Mouse (Mus musculus): ENCODE results near the gene Atp6v0d1. TPM values are rescaled to one million over a fixed set of nuclear protein-coding genes. Genes with fewer than 3 reads are reported as not detected.
A peak's percentile ranks its signal among the peaks of the same experiment; 100 is the strongest.

Atp6v0d1 gene
- polyA plus RNA-seq (2012; rRNA removed), result 41.9 and 70.8 TPM in 2 replicates

DNA sequence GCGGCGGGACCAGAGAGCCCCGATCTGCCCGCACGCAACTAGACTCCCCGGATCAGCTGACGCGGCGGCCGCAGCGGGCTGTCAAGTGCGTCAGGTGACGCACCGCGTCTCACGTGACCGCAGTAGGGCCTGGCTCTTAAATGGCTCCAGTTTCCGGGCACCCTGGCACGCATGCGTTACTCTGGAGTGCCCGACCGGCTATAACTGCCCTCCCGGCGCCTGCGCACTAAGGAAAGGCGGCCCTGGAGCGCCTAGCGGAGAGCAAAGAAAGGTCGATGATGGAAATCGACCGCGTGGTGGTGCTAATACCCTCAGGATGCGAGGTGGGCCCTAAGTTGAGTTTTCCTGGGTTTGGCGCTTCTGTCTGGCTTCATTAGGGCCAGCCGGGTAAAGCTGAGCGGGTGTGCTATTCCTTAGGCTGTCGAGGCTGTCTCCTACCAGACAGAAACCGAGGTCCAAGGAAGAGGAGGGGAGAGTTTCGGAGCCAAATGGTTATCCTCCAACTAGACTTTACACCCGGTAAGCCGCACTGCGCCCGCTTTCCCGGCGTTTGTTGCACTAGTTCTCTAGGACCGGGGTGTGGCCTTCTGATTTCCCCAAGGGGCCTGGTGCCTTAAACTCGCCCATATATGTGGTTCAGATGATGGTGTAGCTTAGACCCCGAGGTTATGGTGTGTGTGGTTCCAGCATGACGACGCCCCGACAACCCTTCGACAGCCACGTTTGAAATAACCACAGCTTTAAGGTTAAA is at the start of gene Atp6v0d1:
Atp6v0d1 (minus strand) TSS at position 96 of the 751 bp plus-strand sequence.
- Histone ChIP-seq H3K4me3 (ENCODE audit: low read depth, low read length) (peak within 1 kb of the TSS; percentile 84), H3K27me3 (ENCODE audit: control insufficient read depth, insufficient read depth, low read length) (no peaks in the 10 kb centered on the region), H3K36me3 (ENCODE audit: control insufficient read depth, insufficient read depth, low read length) (no peaks in the 10 kb centered on the region), H3K27ac (ENCODE audit: insufficient read depth, low read depth, low read length) (peak within 1 kb of the TSS; percentile 38), H3K4me1 (ENCODE audit: control insufficient read depth, insufficient read depth, insufficient read length, low read length) (peaks cover 9% of the 10 kb centered on the region; the same call in 1 of the 2 replicates)
- peak; percentile 48 for TF ChIP-seq POLR2A (IDR thresholded peaks at IDR 0.05; ENCODE audit: low read depth, low read length)
- TF ChIP-seq CTCF (IDR thresholded peaks at IDR 0.05; ENCODE audit: extremely low read depth, insufficient read length, insufficient replicate concordance, low read depth, low read length), result peak; percentile 79
- WGBS, result under 1% methylated on average over 53 of the region's 53 CpGs

GRCm38 (mm10) chr8:105613830-105614511 is 48.1 kb upstream of the Atp6v0d1 start:
- 14% methylated on average over 50 of the region's 50 CpGs for whole genome bisulfite sequencing
- TF ChIP-seq POLR2A (IDR thresholded peaks at IDR 0.05; ENCODE audit: low read depth, low read length), result no peak
- no peak for TF ChIP-seq CTCF (IDR thresholded peaks at IDR 0.05; ENCODE audit: extremely low read depth, insufficient read length, insufficient replicate concordance, low read depth, low read length)
- H3K36me3 ChIP-seq (ENCODE audit: control insufficient read depth, insufficient read depth, low read length), result peaks cover 16% of the 10 kb centered on the region; the same call in 1 of the 2 replicates
- peaks cover 7% of the 10 kb centered on the region; the same call in 1 of the 2 replicates for H3K27me3 ChIP-seq (ENCODE audit: control insufficient read depth, insufficient read depth, low read length)
- H3K27ac ChIP-seq (ENCODE audit: insufficient read depth, low read depth, low read length), result no peak overlapping the region
- H3K4me3 ChIP-seq (ENCODE audit: low read depth, low read length), result peak overlapping the region; percentile 67
- H3K4me1 ChIP-seq (ENCODE audit: control insufficient read depth, insufficient read depth, insufficient read length, low read length), result peaks cover 5% of the 10 kb centered on the region

GRCm38 (mm10) chr8:105613037-105613436 is 47.2 kb upstream of the Atp6v0d1 start:
- Histone ChIP-seq H3K36me3 (ENCODE audit: control insufficient read depth, insufficient read depth, low read length) (peaks cover 14% of the 10 kb centered on the region; the same call in 1 of the 2 replicates), H3K4me1 (ENCODE audit: control insufficient read depth, insufficient read depth, insufficient read length, low read length) (peaks cover 5% of the 10 kb centered on the region), H3K27me3 (ENCODE audit: control insufficient read depth, insufficient read depth, low read length) (peaks cover 7% of the 10 kb centered on the region; the same call in 1 of the 2 replicates), H3K4me3 (ENCODE audit: low read depth, low read length) (peak overlapping the region; percentile 67), H3K27ac (ENCODE audit: insufficient read depth, low read depth, low read length) (no peak overlapping the region)
- TF ChIP-seq POLR2A (IDR thresholded peaks at IDR 0.05; ENCODE audit: low read depth, low read length) (no peak), CTCF (IDR thresholded peaks at IDR 0.05; ENCODE audit: extremely low read depth, insufficient read length, insufficient replicate concordance, low read depth, low read length) (no peak)
- 15% methylated on average over 20 of the region's 20 CpGs for whole genome bisulfite sequencing

GRCm38 (mm10) chr8:105611836-105612235 is 46.0 kb upstream of the Atp6v0d1 start:
- H3K27ac ChIP-seq (ENCODE audit: insufficient read depth, low read depth, low read length), result no peak overlapping the region
- no peak overlapping the region for H3K4me3 ChIP-seq (ENCODE audit: low read depth, low read length)
- peaks cover 7% of the 10 kb centered on the region; the same call in 1 of the 2 replicates for H3K27me3 ChIP-seq (ENCODE audit: control insufficient read depth, insufficient read depth, low read length)
- H3K4me1 ChIP-seq (ENCODE audit: control insufficient read depth, insufficient read depth, insufficient read length, low read length), result peaks cover 10% of the 10 kb centered on the region
- 85% methylated on average over 9 of the region's 9 CpGs for WGBS
- no peak for TF ChIP-seq POLR2A (IDR thresholded peaks at IDR 0.05; ENCODE audit: low read depth, low read length)
- no peak for TF ChIP-seq CTCF (IDR thresholded peaks at IDR 0.05; ENCODE audit: extremely low read depth, insufficient read length, insufficient replicate concordance, low read depth, low read length)
- peaks cover 5% of the 10 kb centered on the region; the same call in 1 of the 2 replicates for H3K36me3 ChIP-seq (ENCODE audit: control insufficient read depth, insufficient read depth, low read length)

DNA sequence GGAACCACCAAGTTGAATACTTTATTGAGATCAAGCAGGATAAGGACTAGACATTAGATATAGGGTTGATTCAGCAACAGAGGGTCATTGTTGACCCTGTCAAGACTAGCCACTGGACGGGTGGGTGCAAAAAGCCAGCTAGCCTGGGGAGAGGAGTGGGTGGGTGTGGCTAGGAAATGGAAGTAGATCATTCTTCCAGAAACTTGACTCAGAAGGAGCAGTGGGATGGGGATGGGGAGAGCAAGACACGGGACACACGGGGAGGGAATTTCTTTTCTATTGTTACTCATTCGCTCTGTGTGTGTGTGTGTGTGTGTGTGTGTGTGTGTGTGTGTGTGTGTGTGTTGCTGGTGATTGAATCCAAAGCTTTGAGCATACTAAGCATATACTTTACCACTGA is 43.9 kb upstream of the Atp6v0d1 start:
- Histone ChIP-seq H3K27ac (ENCODE audit: insufficient read depth, low read depth, low read length) (no peak overlapping the region), H3K4me1 (ENCODE audit: control insufficient read depth, insufficient read depth, insufficient read length, low read length) (peaks cover 15% of the 10 kb centered on the region), H3K4me3 (ENCODE audit: low read depth, low read length) (no peak overlapping the region), H3K36me3 (ENCODE audit: control insufficient read depth, insufficient read depth, low read length) (no peaks in the 10 kb centered on the region), H3K27me3 (ENCODE audit: control insufficient read depth, insufficient read depth, low read length) (peaks cover 7% of the 10 kb centered on the region; the same call in 1 of the 2 replicates)
- 70% methylated on average over 4 of the region's 4 CpGs for WGBS
- TF ChIP-seq CTCF (IDR thresholded peaks at IDR 0.05; ENCODE audit: extremely low read depth, insufficient read length, insufficient replicate concordance, low read depth, low read length) (no peak), POLR2A (IDR thresholded peaks at IDR 0.05; ENCODE audit: low read depth, low read length) (no peak)

- TF ChIP-seq CTCF (IDR thresholded peaks at IDR 0.05; ENCODE audit: extremely low read depth, insufficient read length, insufficient replicate concordance, low read depth, low read length) (no peak), POLR2A (IDR thresholded peaks at IDR 0.05; ENCODE audit: low read depth, low read length) (no peak)
- Histone ChIP-seq H3K27ac (ENCODE audit: insufficient read depth, low read depth, low read length) (no peak overlapping the region), H3K4me3 (ENCODE audit: low read depth, low read length) (no peak overlapping the region), H3K36me3 (ENCODE audit: control insufficient read depth, insufficient read depth, low read length) (no peaks in the 10 kb centered on the region), H3K4me1 (ENCODE audit: control insufficient read depth, insufficient read depth, insufficient read length, low read length) (peaks cover 15% of the 10 kb centered on the region), H3K27me3 (ENCODE audit: control insufficient read depth, insufficient read depth, low read length) (peaks cover 7% of the 10 kb centered on the region; the same call in 1 of the 2 replicates)
- 71% methylated on average over 2 of the region's 2 CpGs for WGBS
Measured at GRCm38 (mm10) chr8:105609355-105609754, 43.5 kb upstream of the Atp6v0d1 start.

GRCm38 (mm10) chr8:105607684-105608083 is 41.8 kb upstream of the Atp6v0d1 start:
- Histone ChIP-seq H3K36me3 (ENCODE audit: control insufficient read depth, insufficient read depth, low read length) (no peaks in the 10 kb centered on the region), H3K4me1 (ENCODE audit: control insufficient read depth, insufficient read depth, insufficient read length, low read length) (peaks cover 10% of the 10 kb centered on the region), H3K27me3 (ENCODE audit: control insufficient read depth, insufficient read depth, low read length) (no peaks in the 10 kb centered on the region), H3K27ac (ENCODE audit: insufficient read depth, low read depth, low read length) (no peak overlapping the region), H3K4me3 (ENCODE audit: low read depth, low read length) (no peak overlapping the region)
- peak; percentile 43; the same call in 1 of the 2 replicates for TF ChIP-seq CTCF (IDR thresholded peaks at IDR 0.05; ENCODE audit: extremely low read depth, insufficient read length, insufficient replicate concordance, low read depth, low read length)
- no peak for TF ChIP-seq POLR2A (IDR thresholded peaks at IDR 0.05; ENCODE audit: low read depth, low read length)
- 49% methylated on average over 4 of the region's 4 CpGs for WGBS

Measured in small intestine, adult 2 months (tissue).